Mouse (Mus musculus) embryonic facial prominence, embryonic 10.5 days (tissue): Measurements from ENCODE around the gene Rgsl1. TPM values are rescaled to one million over a fixed set of nuclear protein-coding genes. Genes with fewer than 3 reads are reported as not detected.

Source experiments
- DNase-seq: peaks from one replicate; pipeline ENCODE4 v3.0.0-alpha.2; 2017; ENCODE audit warnings: low spot score
- H3K27ac ChIP-seq: fragments of 300-500 bp; sonication (generic); replicated peaks from 2 replicates; pipeline ENCODE4 v1.5.1; 2016; ENCODE audit warnings: mild to moderate bottlenecking
- H3K27me3 ChIP-seq: fragments of 300-500 bp; sonication (generic); replicated peaks from 2 replicates; pipeline ENCODE4 v1.6.1; 2016; ENCODE audit warnings: low read depth, mild to moderate bottlenecking; ENCODE audit not compliant: poor library complexity, severe bottlenecking
- H3K36me3 ChIP-seq: fragments of 300-500 bp; sonication (generic); replicated peaks from 2 replicates; pipeline ENCODE4 v1.6.1; 2016; ENCODE audit warnings: mild to moderate bottlenecking, moderate library complexity
- H3K4me1 ChIP-seq: fragments of 300-500 bp; sonication (generic); 2 replicates; pipeline ENCODE4 v1.6.1; 2016
- H3K4me3 ChIP-seq: fragments of 300-500 bp; sonication (generic); 2 replicates; pipeline ENCODE4 v1.5.1; 2016; ENCODE audit warnings: mild to moderate bottlenecking, moderate library complexity
- H3K9me3 ChIP-seq: fragments of 300-500 bp; sonication (generic); 2 replicates; pipeline ENCODE4 v1.6.1; 2016; ENCODE audit warnings: mild to moderate bottlenecking
- WGBS: fragments of 180-500 bp; shearing (Covaris S2); methylation state at CpG from one replicate; pipeline ENCODE4 v1.1.7; 2016; 5-methylcytosine and 5-hydroxymethylcytosine counted together
- polyA plus RNA-seq: library from polyadenylated mRNA; unstranded; fragments of >200 nt; fragmentation: Nextera tagmentation; extraction: Ambion mirVana; gene quantifications from 2 replicates; pipeline ENCODE4 v1.2.1, GENCODE M21; 2016

Gene Rgsl1
- polyA plus RNA-seq, 1 experiment from 2014 or later: 0.07 TPM

GRCm38 (mm10) chr1:153747861-153748530 is 95.9 kb downstream of the Rgsl1 start:
- Histone ChIP-seq H3K9me3 (no peaks in the 10 kb centered on the region), H3K27ac (0 out of 2 replicates have a peak overlapping the region, but pooled peaks have one; percentile 92), H3K4me3 (no peak overlapping the region), H3K4me1 (peaks cover 28% of the 10 kb centered on the region), H3K27me3 (peaks cover 26% of the 10 kb centered on the region; the same call in 1 of the 2 replicates), H3K36me3 (peaks cover 11% of the 10 kb centered on the region)
- WGBS: 76% methylated on average over 12 of the region's 12 CpGs
- no peak for DNase-seq

- DNase-seq: peak; percentile 77
- WGBS: 5% methylated on average over 12 of the region's 12 CpGs
- Histone ChIP-seq H3K27ac (no peak overlapping the region), H3K27me3 (peaks cover 27% of the 10 kb centered on the region), H3K9me3 (no peaks in the 10 kb centered on the region), H3K4me1 (peaks cover 32% of the 10 kb centered on the region), H3K36me3 (peaks cover 11% of the 10 kb centered on the region), H3K4me3 (no peak overlapping the region)
These were observed 97.2 kb downstream of the Rgsl1 start for GRCm38 (mm10) chr1:153746728-153747127.

- Histone ChIP-seq H3K9me3 (no peaks in the 10 kb centered on the region), H3K4me1 (peaks cover 36% of the 10 kb centered on the region), H3K27me3 (peaks cover 32% of the 10 kb centered on the region), H3K4me3 (no peak overlapping the region), H3K27ac (no peak overlapping the region), H3K36me3 (peaks cover 11% of the 10 kb centered on the region)
- WGBS: 79% methylated on average over 14 of the region's 14 CpGs
- DNase-seq: no peak
These were observed 97.7 kb downstream of the Rgsl1 start for GRCm38 (mm10) chr1:153746119-153746670.

DNA sequence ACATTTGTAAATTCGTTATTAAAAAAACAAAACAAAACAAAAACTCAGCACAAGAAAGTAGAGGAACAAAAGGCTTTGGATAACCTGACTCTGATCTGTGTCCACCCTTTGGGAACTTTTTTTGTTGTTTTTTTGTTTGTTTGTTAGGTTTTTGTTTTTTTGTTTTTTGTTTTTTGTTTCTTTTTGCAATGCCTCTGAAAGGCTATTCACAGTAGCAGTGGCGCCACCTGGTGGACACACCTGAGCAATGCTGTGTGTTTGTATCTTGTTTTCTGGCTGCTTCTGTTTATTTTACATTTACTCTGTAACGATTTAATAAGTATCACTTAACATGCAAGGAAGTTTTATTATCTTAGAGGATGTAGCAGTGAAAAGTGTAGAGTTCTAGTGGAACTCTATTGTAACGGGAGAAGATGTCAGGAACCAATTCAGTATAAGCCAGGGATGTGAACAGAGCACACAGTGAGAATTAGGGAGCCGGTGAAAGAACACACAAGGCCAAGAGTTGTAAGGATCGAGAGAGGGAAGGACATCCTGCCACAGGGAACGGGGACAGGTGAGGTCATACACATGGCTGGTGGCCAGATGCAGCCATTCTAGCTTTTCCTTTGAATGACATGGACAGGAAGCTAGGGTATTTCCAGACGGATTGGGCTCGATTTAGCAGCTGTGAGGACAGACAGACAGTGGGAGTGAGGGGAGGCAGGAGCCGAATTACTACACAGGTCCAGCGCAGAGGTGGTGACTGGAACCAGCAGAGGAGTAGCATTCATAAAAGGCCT is 101.4 kb downstream of the Rgsl1 start:
- Histone ChIP-seq H3K36me3 (peaks cover 11% of the 10 kb centered on the region), H3K27me3 (peaks cover 61% of the 10 kb centered on the region), H3K4me3 (no peak overlapping the region; the same call in 1 of the 2 replicates), H3K4me1 (peaks cover 39% of the 10 kb centered on the region), H3K27ac (no peak overlapping the region), H3K9me3 (no peaks in the 10 kb centered on the region)
- DNase-seq: peak; percentile 75
- 61% methylated on average over 11 of the region's 11 CpGs for WGBS

- H3K4me1 ChIP-seq: peaks cover 46% of the 10 kb centered on the region
- H3K36me3 ChIP-seq: peaks cover 11% of the 10 kb centered on the region
- H3K27ac ChIP-seq: peak overlapping the region; percentile 35; the same call in 1 of the 2 replicates
- WGBS: 58% methylated on average over 18 of the region's 18 CpGs
- DNase-seq: no peak
- H3K4me3 ChIP-seq: peak overlapping the region; percentile 63
- H3K9me3 ChIP-seq: no peaks in the 10 kb centered on the region
- H3K27me3 ChIP-seq: peaks cover 61% of the 10 kb centered on the region
These were observed 102.2 kb downstream of the Rgsl1 start for GRCm38 (mm10) chr1:153741551-153742316.

DNA sequence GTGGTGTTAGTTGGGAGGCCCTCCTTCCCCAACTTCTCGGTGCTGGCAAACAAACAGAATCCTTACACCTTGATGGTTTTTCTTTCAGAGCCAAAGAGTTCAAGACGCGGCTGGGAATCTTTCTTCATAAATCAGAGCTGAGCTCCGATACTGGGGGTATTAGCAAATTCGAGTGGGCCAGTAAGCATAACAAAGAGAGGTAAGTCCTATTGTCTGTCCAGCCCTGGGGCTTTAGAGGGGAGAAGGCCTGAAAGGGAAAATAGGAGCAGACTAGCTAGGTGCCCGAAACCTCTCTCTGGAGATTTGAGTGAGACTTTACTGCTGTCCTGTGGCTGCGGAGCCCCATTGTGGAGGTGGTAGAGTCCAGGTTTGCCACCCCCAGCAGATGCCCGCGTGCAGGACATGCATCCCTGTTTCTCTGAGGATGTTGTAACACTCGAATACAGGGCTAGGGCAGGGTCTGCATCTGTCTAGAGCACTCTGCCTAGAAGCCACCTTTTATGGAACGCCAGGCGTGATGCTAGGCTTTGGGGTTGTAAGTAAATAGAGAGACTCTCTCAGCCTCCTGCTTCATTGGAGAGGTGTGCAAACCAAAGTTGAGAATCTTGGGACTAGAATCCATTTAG is 103.1 kb downstream of the Rgsl1 start:
- peaks cover 58% of the 10 kb centered on the region for H3K27me3 ChIP-seq
- peaks cover 11% of the 10 kb centered on the region for H3K36me3 ChIP-seq
- DNase-seq: no peak
- WGBS: 22% methylated on average over 12 of the region's 12 CpGs
- peak overlapping the region; percentile 63 for H3K4me3 ChIP-seq
- H3K9me3 ChIP-seq: no peaks in the 10 kb centered on the region
- H3K27ac ChIP-seq: peak overlapping the region; percentile 26; the same call in 1 of the 2 replicates
- peaks cover 44% of the 10 kb centered on the region for H3K4me1 ChIP-seq

DNA sequence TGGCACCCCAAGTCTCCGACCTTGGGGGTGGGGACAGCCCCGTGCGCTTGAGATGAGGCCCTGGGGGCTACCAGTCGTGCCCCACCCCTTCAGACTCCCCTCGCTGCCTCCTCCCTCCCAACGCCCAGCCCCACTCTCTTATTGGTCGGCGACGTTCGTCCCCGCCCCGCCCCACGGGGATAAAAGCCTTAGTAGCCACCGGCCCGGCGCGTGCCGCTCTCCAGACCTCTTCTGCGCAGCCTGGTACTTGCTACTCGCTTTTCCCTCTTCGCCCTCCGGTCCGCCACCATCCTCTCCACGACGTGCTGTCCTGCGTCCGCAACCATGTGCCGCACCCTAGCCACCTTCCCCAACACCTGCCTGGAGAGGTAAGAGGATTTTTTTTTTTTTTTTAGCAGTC is 103.8 kb downstream of the Rgsl1 start, which contains the start of gene Rgs16:
Gene Rgs16 (plus strand): TSS at position 205 of the 400 bp plus-strand sequence.
- H3K27me3 ChIP-seq: peaks cover 65% of the 10 kb centered on the region
- peaks cover 44% of the 10 kb centered on the region for H3K4me1 ChIP-seq
- peaks cover 11% of the 10 kb centered on the region for H3K36me3 ChIP-seq
- no peaks in the 10 kb centered on the region for H3K9me3 ChIP-seq
- DNase-seq: peak; percentile 87
- under 1% methylated on average over 28 of the region's 28 CpGs for WGBS
- peak within 1 kb of the TSS; percentile 63 for H3K4me3 ChIP-seq
- peak within 1 kb of the TSS; percentile 26; the same call in 1 of the 2 replicates for H3K27ac ChIP-seq

GRCm38 (mm10) chr1:153739437-153740015 is 104.4 kb downstream of the Rgsl1 start:
- H3K36me3 ChIP-seq: peaks cover 11% of the 10 kb centered on the region
- WGBS: 13% methylated on average over 13 of the region's 13 CpGs
- peaks cover 71% of the 10 kb centered on the region for H3K27me3 ChIP-seq
- peak overlapping the region; percentile 63 for H3K4me3 ChIP-seq
- no peak for DNase-seq
- no peaks in the 10 kb centered on the region for H3K9me3 ChIP-seq
- 0 out of 2 replicates have a peak overlapping the region, but pooled peaks have one; percentile 26 for H3K27ac ChIP-seq
- H3K4me1 ChIP-seq: peaks cover 44% of the 10 kb centered on the region

DNA sequence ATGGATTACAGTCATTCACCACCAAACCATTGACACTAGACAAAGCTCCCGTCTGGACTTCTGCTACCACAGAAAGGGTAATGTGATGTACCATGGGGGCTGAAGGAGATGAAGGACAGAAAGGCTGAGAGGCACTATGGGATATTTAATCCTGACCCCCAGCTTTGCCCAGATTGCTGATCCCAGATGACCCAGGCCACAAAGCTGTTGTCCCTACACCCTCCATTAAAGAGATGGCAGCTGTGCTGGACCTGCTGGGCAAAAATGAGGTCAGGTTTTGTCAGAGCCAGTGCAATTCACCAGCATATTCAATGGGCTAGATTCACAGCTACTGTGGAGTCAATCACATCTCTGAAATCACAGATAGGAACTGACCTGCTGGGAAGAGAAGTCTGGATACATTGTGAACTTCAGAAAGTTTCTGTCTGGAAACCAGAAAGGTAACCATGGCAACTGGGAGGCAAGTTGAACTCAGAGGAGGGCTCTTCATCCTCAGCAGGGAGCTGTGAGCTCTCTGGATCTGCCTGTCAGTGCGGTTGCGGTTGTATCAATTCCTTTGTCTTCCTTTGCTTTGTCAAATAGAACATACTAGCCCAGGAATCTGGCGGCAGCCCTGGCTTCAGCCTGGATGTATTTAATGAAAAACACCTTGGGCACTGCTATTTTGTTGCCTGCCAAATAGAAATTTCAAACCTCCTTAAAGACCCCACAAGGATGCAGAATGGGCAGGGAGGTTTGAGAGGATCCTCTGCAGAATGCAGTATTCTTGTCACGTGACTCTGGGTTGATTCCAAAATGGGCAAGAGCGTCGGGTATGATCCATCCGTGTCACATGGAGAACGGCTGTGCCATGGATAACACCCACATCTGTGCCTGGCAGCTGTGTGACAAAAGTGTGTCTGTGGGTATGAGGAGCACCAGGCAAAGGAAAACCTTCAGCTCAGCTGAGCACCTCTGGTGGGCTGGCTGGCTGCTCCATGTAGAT is 106.5 kb downstream of the Rgsl1 start:
- Histone ChIP-seq H3K27ac (0 out of 2 replicates have a peak overlapping the region, but pooled peaks have one; percentile 19), H3K4me1 (peaks cover 56% of the 10 kb centered on the region)

DNA sequence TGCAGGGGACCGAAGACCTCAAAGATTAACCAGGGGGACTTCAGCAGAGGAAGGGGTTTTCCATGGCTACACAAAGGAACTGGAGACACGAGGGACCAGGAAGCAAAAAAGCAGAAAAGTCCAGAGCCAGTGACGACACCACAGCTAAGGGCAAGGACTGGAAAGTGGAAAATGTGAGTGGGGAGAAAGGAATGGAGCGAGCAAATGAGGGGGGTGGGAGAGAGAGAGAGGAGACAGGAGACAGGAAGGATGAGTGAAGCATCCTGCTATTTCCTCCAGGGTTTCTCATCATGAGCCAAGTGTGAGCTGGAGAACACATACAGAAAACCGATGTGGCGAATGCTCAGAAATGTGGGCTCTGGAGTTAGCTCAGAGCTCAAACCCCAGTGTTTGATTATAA is 107.8 kb downstream of the Rgsl1 start:
- H3K9me3 ChIP-seq: no peaks in the 10 kb centered on the region
- WGBS: 79% methylated on average over 6 of the region's 6 CpGs
- H3K4me3 ChIP-seq: no peak overlapping the region
- H3K36me3 ChIP-seq: no peaks in the 10 kb centered on the region
- DNase-seq: no peak
- H3K27me3 ChIP-seq: peaks cover 70% of the 10 kb centered on the region
- H3K4me1 ChIP-seq: peaks cover 55% of the 10 kb centered on the region
- H3K27ac ChIP-seq: 0 out of 2 replicates have a peak overlapping the region, but pooled peaks have one; percentile 19

More for the DNA sequence above, 106.5 kb downstream of the Rgsl1 start:
- no peaks in the 10 kb centered on the region for H3K36me3 ChIP-seq
- H3K9me3 ChIP-seq: no peaks in the 10 kb centered on the region
- WGBS: 48% methylated on average over 9 of the region's 9 CpGs
- H3K4me3 ChIP-seq: no peak overlapping the region
- peaks cover 80% of the 10 kb centered on the region for H3K27me3 ChIP-seq
- DNase-seq: no peak
